Mouse (Mus musculus) myocyte (in vitro differentiated cells): ENCODE results near the gene Icam1. TPM values are rescaled to one million over a fixed set of nuclear protein-coding genes. Genes with fewer than 3 reads are reported as not detected.

ENCODE experiments used
- H3K27me3 ChIP-seq: one replicate; pipeline ENCODE4 v1.6.1; 2011; ENCODE audit not compliant: control insufficient read depth, insufficient read depth, insufficient read length
- H3K36me3 ChIP-seq: one replicate; pipeline ENCODE4 v1.6.1; 2011; ENCODE audit not compliant: control insufficient read depth, insufficient read depth
- H3K4me2 ChIP-seq: one replicate; pipeline ENCODE4 v1.6.1; 2011; ENCODE audit warnings: low read depth, control low read depth
- H3K4me3 ChIP-seq: one replicate; pipeline ENCODE4 v1.5.1; 2011; ENCODE audit warnings: mild to moderate bottlenecking, control low read depth, moderate library complexity
- H3K79me2 ChIP-seq: one replicate; pipeline ENCODE4 v1.6.1; 2011; ENCODE audit not compliant: control insufficient read depth, insufficient read depth
- H3ac ChIP-seq: one replicate; pipeline ENCODE4 v1.6.1; 2011; ENCODE audit not compliant: control insufficient read depth, insufficient read length
- CEBPB ChIP-seq: IDR thresholded peaks from 2 replicates; pipeline ENCODE4 v1.6.1; 2011; ENCODE audit warnings: mild to moderate bottlenecking, moderate library complexity; ENCODE audit not compliant: poor library complexity, insufficient read depth, severe bottlenecking
- E2F4 ChIP-seq: IDR thresholded peaks from one replicate; pipeline ENCODE4 v1.6.1; 2011; ENCODE audit warnings: mild to moderate bottlenecking, control low read depth, moderate library complexity; ENCODE audit not compliant: insufficient read depth
- MAX ChIP-seq: IDR thresholded peaks from one replicate; pipeline ENCODE4 v1.6.1; 2011; ENCODE audit warnings: low read depth, mild to moderate bottlenecking, control low read depth
- MYOD1 ChIP-seq, 3 experiments: IDR thresholded peaks; one replicate each; pipeline ENCODE4 v1.6.1; 2011; ENCODE audit warnings: control low read depth in 2 of 3, low read depth in 2 of 3, mild to moderate bottlenecking in 2 of 3, moderate library complexity in 1 of 3; ENCODE audit not compliant: insufficient read length in 2 of 3, control insufficient read depth in 1 of 3
- MYOG ChIP-seq, 3 experiments: IDR thresholded peaks; one replicate each; pipeline ENCODE4 v1.6.1; 2011; ENCODE audit warnings: control low read depth in 2 of 3, low read depth in 2 of 3, mild to moderate bottlenecking in 2 of 3; ENCODE audit not compliant: insufficient read length in 2 of 3, control insufficient read depth in 1 of 3, insufficient read depth in 1 of 3
- POLR2A ChIP-seq: IDR thresholded peaks from one replicate; pipeline ENCODE4 v1.6.1; 2011; ENCODE audit warnings: low read depth, mild to moderate bottlenecking, control low read depth, moderate library complexity; ENCODE audit not compliant: insufficient read length
- POLR2AphosphoS2 ChIP-seq: IDR thresholded peaks from one replicate; pipeline ENCODE4 v1.6.1; 2011; ENCODE audit warnings: low read depth, control low read depth; ENCODE audit not compliant: insufficient read length
- REST ChIP-seq: IDR thresholded peaks from one replicate; pipeline ENCODE4 v1.6.1; 2011; ENCODE audit warnings: mild to moderate bottlenecking, control low read depth, moderate library complexity; ENCODE audit not compliant: insufficient read depth, insufficient read length
- SRF ChIP-seq: IDR thresholded peaks from one replicate; pipeline ENCODE4 v1.6.1; 2011; ENCODE audit warnings: low read depth; ENCODE audit not compliant: control insufficient read depth, insufficient read length
- TCF12 ChIP-seq: IDR thresholded peaks from one replicate; pipeline ENCODE4 v1.6.1; 2011; ENCODE audit warnings: mild to moderate bottlenecking, control low read depth; ENCODE audit not compliant: poor library complexity, insufficient read depth, severe bottlenecking
- TCF3 ChIP-seq: IDR thresholded peaks from one replicate; pipeline ENCODE4 v1.6.1; 2011; ENCODE audit warnings: low read depth, control low read depth; ENCODE audit not compliant: insufficient read length
- USF1 ChIP-seq: IDR thresholded peaks from one replicate; pipeline ENCODE4 v1.6.1; 2011; ENCODE audit warnings: low read depth, mild to moderate bottlenecking, control low read depth, moderate library complexity
- polyA plus RNA-seq: library from polyadenylated mRNA; unstranded; fragments of >200 nt; fragmentation: generic; extraction: Trizol; gene quantifications from one replicate; pipeline ENCODE4 v1.2.1, GENCODE M21; 2012; ENCODE audit warnings: missing spikeins

Icam1 gene
- polyA plus RNA-seq, 1 experiment, result 0.06 TPM

DNA sequence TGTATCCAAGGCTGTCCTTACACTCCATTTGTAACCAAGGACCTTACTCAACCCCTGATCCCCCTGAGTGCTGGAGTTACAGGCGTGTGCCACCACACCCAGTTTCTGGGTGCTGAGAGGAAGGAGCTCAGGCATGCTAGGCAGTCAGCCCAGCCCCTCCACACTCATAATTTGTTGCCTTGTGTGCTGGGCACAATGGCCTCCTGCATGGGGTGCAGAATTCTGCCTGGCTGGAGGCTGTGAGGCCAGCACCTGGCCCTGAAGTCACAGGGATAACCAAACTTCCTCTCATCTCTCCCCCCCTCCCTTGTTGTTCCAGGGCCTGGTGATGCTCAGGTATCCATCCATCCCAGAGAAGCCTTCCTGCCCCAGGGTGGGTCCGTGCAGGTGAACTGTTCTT, 2.8 kb downstream of the Icam1 start:
- Histone ChIP-seq H3ac (no peak overlapping the region), H3K27me3 (peaks cover 33% of the 10 kb centered on the region)

DNA sequence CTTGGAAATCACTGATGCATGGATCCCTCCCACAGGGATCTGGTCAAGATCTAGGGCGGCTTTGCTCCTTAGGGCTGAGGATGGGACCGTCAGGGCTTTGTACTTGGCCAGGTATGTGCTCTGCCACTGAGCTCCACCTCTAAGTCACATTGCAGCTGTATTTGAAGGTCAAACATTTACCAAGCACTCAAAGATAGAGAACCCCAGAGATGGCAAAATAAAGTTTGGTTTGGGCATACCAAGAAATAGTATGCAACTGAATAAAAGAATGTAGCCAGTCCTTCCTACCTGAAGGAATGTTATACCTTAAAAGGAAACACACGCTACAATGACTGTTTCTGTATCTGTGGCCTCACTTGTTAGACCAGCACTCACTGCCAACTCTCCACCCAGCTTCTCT, 5.6 kb downstream of the Icam1 start:
- H3ac ChIP-seq, result no peak overlapping the region
- TF ChIP-seq MYOD1 (IDR thresholded peaks at IDR 0.05; ENCODE audit: control insufficient read depth in 1 of 3, insufficient read length in 2 of 3, low read depth in 2 of 3) (no peak), CEBPB (no peak), TCF3 (no peak), POLR2AphosphoS2 (no peak), MAX (no peak), REST (no peak), TCF12 (no peak), SRF (no peak), MYOG (IDR thresholded peaks at IDR 0.05; ENCODE audit: control insufficient read depth in 1 of 3, insufficient read depth in 1 of 3, insufficient read length in 2 of 3, low read depth in 2 of 3) (no peak), E2F4 (no peak), POLR2A (no peak), USF1 (no peak)
- H3K79me2 ChIP-seq, result no peaks in the 10 kb centered on the region
- H3K4me2 ChIP-seq, result no peak overlapping the region
- H3K36me3 ChIP-seq, result no peaks in the 10 kb centered on the region
- H3K27me3 ChIP-seq, result peaks cover 14% of the 10 kb centered on the region
- no peak overlapping the region for H3K4me3 ChIP-seq

More for the DNA sequence above, 2.8 kb downstream of the Icam1 start:
- no peak overlapping the region for H3K4me2 ChIP-seq
- no peaks in the 10 kb centered on the region for H3K79me2 ChIP-seq
- no peak overlapping the region for H3K4me3 ChIP-seq
- no peak for TF ChIP-seq CEBPB
- TF ChIP-seq USF1, result no peak
- TF ChIP-seq TCF12, result no peak
- TF ChIP-seq MYOG (IDR thresholded peaks at IDR 0.05; ENCODE audit: control insufficient read depth in 1 of 3, insufficient read depth in 1 of 3, insufficient read length in 2 of 3, low read depth in 2 of 3), result no peak
- TF ChIP-seq MYOD1 (IDR thresholded peaks at IDR 0.05; ENCODE audit: control insufficient read depth in 1 of 3, insufficient read length in 2 of 3, low read depth in 2 of 3), result no peak
- no peak for TF ChIP-seq SRF
- no peak for TF ChIP-seq E2F4
- no peak for TF ChIP-seq REST
- no peak for TF ChIP-seq POLR2AphosphoS2
- TF ChIP-seq TCF3, result no peak
- no peak for TF ChIP-seq POLR2A
- no peak for TF ChIP-seq MAX
- H3K36me3 ChIP-seq, result no peaks in the 10 kb centered on the region

DNA sequence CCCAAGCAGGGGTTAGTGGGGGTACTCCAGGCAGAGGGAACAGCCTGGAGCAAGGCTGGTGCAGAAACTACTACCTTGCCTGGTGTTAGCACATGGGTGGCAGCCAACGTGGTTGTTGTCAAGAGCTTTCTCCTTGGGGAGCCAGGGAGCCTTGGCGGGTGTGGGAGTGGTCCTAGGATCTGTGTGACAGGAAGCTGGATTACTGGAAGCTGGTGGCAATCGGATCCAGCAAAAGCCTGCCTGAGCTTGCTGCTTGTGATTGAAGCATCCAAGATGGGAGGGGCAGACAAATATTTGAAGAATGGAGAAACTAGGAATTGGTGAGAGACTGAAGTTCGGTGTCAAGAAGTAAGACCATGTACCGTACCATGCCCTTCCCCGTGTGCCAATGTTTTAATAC, 6.5 kb downstream of the Icam1 start:
- no peaks in the 10 kb centered on the region for H3K36me3 ChIP-seq
- no peak overlapping the region for H3K4me3 ChIP-seq
- no peaks in the 10 kb centered on the region for H3K79me2 ChIP-seq
- peaks cover 6% of the 10 kb centered on the region for H3K27me3 ChIP-seq
- TF ChIP-seq USF1, result no peak
- TF ChIP-seq REST, result no peak
- TF ChIP-seq MAX, result no peak
- no peak for TF ChIP-seq TCF3
- no peak for TF ChIP-seq POLR2AphosphoS2
- no peak for TF ChIP-seq TCF12
- TF ChIP-seq SRF, result no peak
- H3K4me2 ChIP-seq, result no peak overlapping the region
- H3ac ChIP-seq, result no peak overlapping the region

DNA sequence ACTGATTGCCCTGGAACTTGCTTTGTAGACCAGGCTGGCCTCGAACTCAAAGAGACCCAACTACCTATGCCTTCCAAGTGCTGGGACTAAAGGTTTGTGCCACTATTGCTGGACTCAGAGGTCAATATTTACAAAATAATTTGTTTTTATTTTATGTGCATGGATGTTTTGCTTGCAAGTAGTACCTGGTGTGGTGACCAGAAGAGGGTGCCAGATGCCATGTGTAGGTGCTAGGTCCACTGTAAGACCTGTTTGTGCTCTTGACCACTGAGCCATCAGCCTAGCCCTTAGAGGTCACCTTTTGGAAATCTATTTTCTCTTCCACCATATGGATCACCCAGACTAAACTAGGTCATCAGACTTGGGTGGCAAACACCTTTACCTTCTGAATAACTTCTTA, 6.9 kb downstream of the Icam1 start:
- Histone ChIP-seq H3K27me3 (peaks cover 1% of the 10 kb centered on the region), H3K36me3 (no peaks in the 10 kb centered on the region), H3K79me2 (no peaks in the 10 kb centered on the region), H3ac (no peak overlapping the region), H3K4me3 (no peak overlapping the region), H3K4me2 (no peak overlapping the region)
- no peak for TF ChIP-seq CEBPB
- TF ChIP-seq POLR2A, result no peak
- TF ChIP-seq MYOD1 (IDR thresholded peaks at IDR 0.05; ENCODE audit: control insufficient read depth in 1 of 3, insufficient read length in 2 of 3, low read depth in 2 of 3), result no peak
- TF ChIP-seq MYOG (IDR thresholded peaks at IDR 0.05; ENCODE audit: control insufficient read depth in 1 of 3, insufficient read depth in 1 of 3, insufficient read length in 2 of 3, low read depth in 2 of 3), result no peak
- TF ChIP-seq SRF, result no peak
- TF ChIP-seq E2F4, result no peak
- no peak for TF ChIP-seq TCF12
- TF ChIP-seq MAX, result no peak
- TF ChIP-seq REST, result no peak
- TF ChIP-seq USF1, result no peak
- no peak for TF ChIP-seq POLR2AphosphoS2
- TF ChIP-seq TCF3, result no peak

DNA sequence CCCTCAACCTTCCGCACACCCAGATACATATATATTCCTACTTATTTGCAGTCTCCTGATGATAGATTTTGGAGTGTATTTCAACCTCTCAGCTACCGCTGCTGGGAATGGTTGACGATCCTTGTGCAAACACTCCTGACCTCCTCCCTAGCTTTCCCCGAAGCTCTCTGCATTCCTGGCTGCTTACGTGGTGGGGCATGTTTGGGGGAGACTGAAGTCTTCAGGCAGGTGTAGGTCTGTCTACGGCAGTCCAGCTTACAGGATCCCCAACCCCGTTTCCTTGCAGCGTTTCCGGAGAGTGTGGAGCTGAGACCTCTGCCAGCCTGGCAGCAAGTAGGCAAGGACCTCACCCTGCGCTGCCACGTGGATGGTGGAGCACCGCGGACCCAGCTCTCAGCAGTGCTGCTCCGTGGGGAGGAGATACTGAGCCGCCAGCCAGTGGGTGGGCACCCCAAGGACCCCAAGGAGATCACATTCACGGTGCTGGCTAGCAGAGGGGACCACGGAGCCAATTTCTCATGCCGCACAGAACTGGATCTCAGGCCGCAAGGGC, 9.5 kb downstream of the Icam1 start:
- no peak for TF ChIP-seq POLR2AphosphoS2
- TF ChIP-seq TCF12, result no peak
- no peak for TF ChIP-seq CEBPB
- no peak for TF ChIP-seq USF1
- TF ChIP-seq TCF3, result no peak
- no peak for TF ChIP-seq SRF
- no peak for TF ChIP-seq E2F4
- TF ChIP-seq REST, result no peak
- no peak for TF ChIP-seq MYOD1 (IDR thresholded peaks at IDR 0.05; ENCODE audit: control insufficient read depth in 1 of 3, insufficient read length in 2 of 3, low read depth in 2 of 3)
- TF ChIP-seq MYOG (IDR thresholded peaks at IDR 0.05; ENCODE audit: control insufficient read depth in 1 of 3, insufficient read depth in 1 of 3, insufficient read length in 2 of 3, low read depth in 2 of 3), result no peak
- no peaks in the 10 kb centered on the region for H3K79me2 ChIP-seq
- no peaks in the 10 kb centered on the region for H3K36me3 ChIP-seq
- no peak overlapping the region for H3K4me3 ChIP-seq
- H3ac ChIP-seq, result no peak overlapping the region
- no peak overlapping the region for H3K4me2 ChIP-seq
- H3K27me3 ChIP-seq, result no peaks in the 10 kb centered on the region
